Mouse (Mus musculus): ENCODE measurements around the gene Cyp46a1.

Cyp46a1 gene

GRCm38 (mm10) chr12:108333895-108334445 is at the start of gene Cyp46a1:
Cyp46a1 (plus strand) TSS chr12:108334381.
- peak; percentile 100 for DNase-seq (ENCODE audit: low spot score)

GRCm38 (mm10) chr12:108284455-108285224 is 49.5 kb upstream of the Cyp46a1 start:
- peak; percentile 69 for DNase-seq (ENCODE audit: low spot score)

- peak; percentile 66 for DNase-seq (ENCODE audit: low spot score)
Measured at GRCm38 (mm10) chr12:108285225-108286011, 48.8 kb upstream of the Cyp46a1 start.

- no peak for DNase-seq (ENCODE audit: low spot score)
Measured at GRCm38 (mm10) chr12:108286381-108286780, 47.8 kb upstream of the Cyp46a1 start.

GRCm38 (mm10) chr12:108287011-108287410 is 47.2 kb upstream of the Cyp46a1 start:
- DNase-seq (ENCODE audit: low spot score) = no peak

GRCm38 (mm10) chr12:108288127-108288880 is 45.9 kb upstream of the Cyp46a1 start:
- no peak for DNase-seq (ENCODE audit: low spot score)

- peak; percentile 74 for DNase-seq (ENCODE audit: low spot score)
Measured at GRCm38 (mm10) chr12:108292419-108292818, 41.8 kb upstream of the Cyp46a1 start.

- peak; percentile 90 for DNase-seq (ENCODE audit: low spot score)
Measured at GRCm38 (mm10) chr12:108292957-108293356, 41.2 kb upstream of the Cyp46a1 start.

GRCm38 (mm10) chr12:108294620-108295019 is 39.6 kb upstream of the Cyp46a1 start:
- no peak for DNase-seq (ENCODE audit: low spot score)

- peak; percentile 51 for DNase-seq (ENCODE audit: low spot score)
Measured at GRCm38 (mm10) chr12:108297033-108297432, 37.1 kb upstream of the Cyp46a1 start.

GRCm38 (mm10) chr12:108301006-108301405 is 33.2 kb upstream of the Cyp46a1 start:
- DNase-seq (ENCODE audit: low spot score) = no peak

GRCm38 (mm10) chr12:108303778-108304365 is 30.3 kb upstream of the Cyp46a1 start:
- DNase-seq (ENCODE audit: low spot score) = no peak

- no peak for DNase-seq (ENCODE audit: low spot score)
Measured at GRCm38 (mm10) chr12:108305172-108305571, 29.0 kb upstream of the Cyp46a1 start.

GRCm38 (mm10) chr12:108305812-108306794 is 28.1 kb upstream of the Cyp46a1 start, which contains the start of gene Hhipl1:
Hhipl1 (plus strand) TSS chr12:108306270.
- DNase-seq (ENCODE audit: low spot score) = peak; percentile 62

- peak; percentile 80 for DNase-seq (ENCODE audit: low spot score)
Measured at GRCm38 (mm10) chr12:108307553-108307952, 26.6 kb upstream of the Cyp46a1 start.

- DNase-seq (ENCODE audit: low spot score) = no peak
Measured at GRCm38 (mm10) chr12:108308363-108308856, 25.8 kb upstream of the Cyp46a1 start.

- DNase-seq (ENCODE audit: low spot score) = no peak
Measured at GRCm38 (mm10) chr12:108309116-108309794, 24.9 kb upstream of the Cyp46a1 start.

- no peak for DNase-seq (ENCODE audit: low spot score)
Measured at GRCm38 (mm10) chr12:108310041-108310440, 24.1 kb upstream of the Cyp46a1 start.

GRCm38 (mm10) chr12:108310456-108311027 is 23.6 kb upstream of the Cyp46a1 start:
- no peak for DNase-seq (ENCODE audit: low spot score)
